Mouse (Mus musculus) embryonic facial prominence, embryonic 14.5 days (tissue): ENCODE results near the gene Cdsn. TPM values are rescaled to one million over a fixed set of nuclear protein-coding genes. Genes with fewer than 3 reads are reported as not detected.
A peak's percentile ranks its signal among the peaks of the same experiment; 100 is the strongest.

Experiments used
- ATAC-seq: fragments of 200-750 bp; cut with Nextera tagmentation; 2 replicates; pipeline ENCODE4 v1.8.0; 2017; ENCODE audit warnings: low read depth, moderate number of reproducible peaks, moderate TSS enrichment
- DNase-seq: peaks from one replicate; pipeline ENCODE4 v3.0.0-alpha.2; 2015; ENCODE audit warnings: low spot score
- H3K27ac ChIP-seq: fragments of 300-500 bp; sonication (generic); replicated peaks from 2 replicates; pipeline ENCODE4 v1.5.1; 2014; ENCODE audit warnings: low read depth, mild to moderate bottlenecking, low read length, moderate library complexity
- H3K27me3 ChIP-seq: fragments of 300-500 bp; sonication (generic); replicated peaks from 2 replicates; pipeline ENCODE4 v1.6.1; 2014; ENCODE audit warnings: low read length; ENCODE audit not compliant: control insufficient read depth, insufficient read depth
- H3K36me3 ChIP-seq: fragments of 300-500 bp; sonication (generic); 2 replicates; pipeline ENCODE4 v1.6.1; 2014; ENCODE audit warnings: low read length, mixed read lengths; ENCODE audit not compliant: control insufficient read depth, insufficient read depth
- H3K4me1 ChIP-seq: fragments of 300-500 bp; sonication (generic); 2 replicates; pipeline ENCODE4 v1.6.1; 2014; ENCODE audit warnings: antibody characterized with exemption, low read length; ENCODE audit not compliant: control insufficient read depth, insufficient read depth
- H3K4me2 ChIP-seq: fragments of 300-500 bp; sonication (generic); 2 replicates; pipeline ENCODE4 v1.6.1; 2014; ENCODE audit warnings: low read depth, mild to moderate bottlenecking, low read length, moderate library complexity, mixed read lengths
- H3K4me3 ChIP-seq: fragments of 300-500 bp; sonication (generic); 2 replicates; pipeline ENCODE4 v1.5.1; 2014; ENCODE audit warnings: low read depth, mild to moderate bottlenecking, low read length
- H3K9ac ChIP-seq: fragments of 300-500 bp; sonication (generic); 2 replicates; pipeline ENCODE4 v1.6.1; 2014; ENCODE audit warnings: low read depth, mild to moderate bottlenecking, low read length, moderate library complexity, mixed read lengths
- H3K9me3 ChIP-seq: fragments of 300-500 bp; sonication (generic); 2 replicates; pipeline ENCODE4 v1.6.1; 2016; ENCODE audit warnings: low read length; ENCODE audit not compliant: control insufficient read depth
- WGBS: fragments of 180-500 bp; shearing (Covaris S2); extraction: QIAGEN DNeasy Blood & Tissue Kit; methylation state at CpG from one replicate; pipeline ENCODE4 v1.1.7; 2014; 5-methylcytosine and 5-hydroxymethylcytosine counted together
- polyA plus RNA-seq: library from polyadenylated mRNA; unstranded; fragments of >200 nt; fragmentation: Nextera tagmentation; extraction: Ambion mirVana; gene quantifications from 2 replicates; pipeline ENCODE4 v1.2.1, GENCODE M21; 2014

Gene Cdsn
- polyA plus RNA-seq, 1 experiment from 2014 or later, result 1.3 TPM

- DNase-seq, result no peak
- no peak overlapping the region for H3K9ac ChIP-seq
- no peak for ATAC-seq
- H3K4me2 ChIP-seq, result no peak overlapping the region
- H3K27ac ChIP-seq, result no peak overlapping the region
- no peaks in the 10 kb centered on the region for H3K36me3 ChIP-seq
- H3K4me1 ChIP-seq, result 0 out of 2 replicates have a peak, but pooled peaks cover 9% of the 10 kb centered on the region
- H3K9me3 ChIP-seq, result no peaks in the 10 kb centered on the region
- H3K27me3 ChIP-seq, result peaks cover 22% of the 10 kb centered on the region
- no peak overlapping the region for H3K4me3 ChIP-seq
- 76% methylated on average over 14 of the region's 14 CpGs for WGBS
Measured at GRCm38 (mm10) chr17:35570836-35571235, 18.9 kb downstream of the Cdsn start.

- Histone ChIP-seq H3K9ac (no peak overlapping the region), H3K27me3 (peaks cover 23% of the 10 kb centered on the region), H3K9me3 (no peaks in the 10 kb centered on the region), H3K36me3 (no peaks in the 10 kb centered on the region), H3K4me2 (no peak overlapping the region), H3K4me3 (no peak overlapping the region), H3K4me1 (0 out of 2 replicates have a peak, but pooled peaks cover 9% of the 10 kb centered on the region), H3K27ac (no peak overlapping the region)
- no peak for ATAC-seq
- 98% methylated on average over 7 of the region's 7 CpGs for WGBS
- DNase-seq, result no peak
Measured at GRCm38 (mm10) chr17:35571477-35571876, 19.5 kb downstream of the Cdsn start.

GRCm38 (mm10) chr17:35578211-35578610, 26.3 kb downstream of the Cdsn start:
- no peak overlapping the region for H3K9ac ChIP-seq
- no peaks in the 10 kb centered on the region for H3K9me3 ChIP-seq
- peak; percentile 82 for DNase-seq
- no peak overlapping the region for H3K4me2 ChIP-seq
- H3K27me3 ChIP-seq, result peaks cover 4% of the 10 kb centered on the region; the same call in 1 of the 2 replicates
- H3K27ac ChIP-seq, result no peak overlapping the region
- 17% methylated on average over 6 of the region's 6 CpGs for WGBS
- ATAC-seq, result no peak
- H3K4me3 ChIP-seq, result no peak overlapping the region
- H3K36me3 ChIP-seq, result no peaks in the 10 kb centered on the region
- H3K4me1 ChIP-seq, result no peaks in the 10 kb centered on the region

GRCm38 (mm10) chr17:35582900-35583299, 31.0 kb downstream of the Cdsn start:
- H3K36me3 ChIP-seq, result no peaks in the 10 kb centered on the region
- 83% methylated on average over 1 of the region's 1 CpGs for WGBS
- H3K4me3 ChIP-seq, result no peak overlapping the region
- H3K4me2 ChIP-seq, result no peak overlapping the region
- DNase-seq (no peak), ATAC-seq (0 out of 2 replicates have a peak, but pooled peaks have one; percentile 33)
- H3K4me1 ChIP-seq, result no peaks in the 10 kb centered on the region
- no peaks in the 10 kb centered on the region for H3K9me3 ChIP-seq
- H3K27ac ChIP-seq, result no peak overlapping the region
- H3K9ac ChIP-seq, result no peak overlapping the region
- H3K27me3 ChIP-seq, result no peaks in the 10 kb centered on the region

GRCm38 (mm10) chr17:35584330-35584937, 32.5 kb downstream of the Cdsn start:
- H3K27me3 ChIP-seq, result no peaks in the 10 kb centered on the region
- ATAC-seq, result peak; percentile 64; the same call in 1 of the 2 replicates
- peak overlapping the region; percentile 29 for H3K4me2 ChIP-seq
- 15% methylated on average over 16 of the region's 16 CpGs for WGBS
- H3K27ac ChIP-seq, result no peak overlapping the region
- DNase-seq, result peak; percentile 90
- no peaks in the 10 kb centered on the region for H3K4me1 ChIP-seq
- no peak overlapping the region for H3K4me3 ChIP-seq
- no peaks in the 10 kb centered on the region for H3K9me3 ChIP-seq
- H3K36me3 ChIP-seq, result no peaks in the 10 kb centered on the region
- no peak overlapping the region for H3K9ac ChIP-seq

- H3K27me3 ChIP-seq, result no peaks in the 10 kb centered on the region
- H3K4me3 ChIP-seq, result no peak overlapping the region
- H3K4me1 ChIP-seq, result no peaks in the 10 kb centered on the region
- WGBS, result 67% methylated on average over 1 of the region's 1 CpGs
- no peak for DNase-seq
- H3K27ac ChIP-seq, result no peak overlapping the region
- H3K9ac ChIP-seq, result no peak overlapping the region
- H3K9me3 ChIP-seq, result no peaks in the 10 kb centered on the region
- no peak for ATAC-seq
- H3K36me3 ChIP-seq, result no peaks in the 10 kb centered on the region
- no peak overlapping the region for H3K4me2 ChIP-seq
Measured at GRCm38 (mm10) chr17:35587291-35587690, 35.4 kb downstream of the Cdsn start.

- H3K27ac ChIP-seq, result no peak overlapping the region
- H3K4me1 ChIP-seq, result no peaks in the 10 kb centered on the region
- no peaks in the 10 kb centered on the region for H3K36me3 ChIP-seq
- H3K9ac ChIP-seq, result no peak overlapping the region
- H3K4me3 ChIP-seq, result no peak overlapping the region
- DNase-seq (peak; percentile 64), ATAC-seq (no peak)
- 15% methylated on average over 4 of the region's 4 CpGs for WGBS
- H3K27me3 ChIP-seq, result no peaks in the 10 kb centered on the region
- no peaks in the 10 kb centered on the region for H3K9me3 ChIP-seq
- H3K4me2 ChIP-seq, result no peak overlapping the region
Measured at GRCm38 (mm10) chr17:35588387-35588786, 36.5 kb downstream of the Cdsn start.

- no peaks in the 10 kb centered on the region for H3K36me3 ChIP-seq
- no peak overlapping the region for H3K4me3 ChIP-seq
- no peaks in the 10 kb centered on the region for H3K4me1 ChIP-seq
- ATAC-seq (peak; percentile 70; the same call in 1 of the 2 replicates), DNase-seq (peak; percentile 81)
- WGBS, result 48% methylated on average over 21 of the region's 21 CpGs
- no peaks in the 10 kb centered on the region for H3K9me3 ChIP-seq
- no peak overlapping the region for H3K27ac ChIP-seq
- H3K9ac ChIP-seq, result no peak overlapping the region
- H3K4me2 ChIP-seq, result peak overlapping the region; percentile 27; the same call in 1 of the 2 replicates
- no peaks in the 10 kb centered on the region for H3K27me3 ChIP-seq
Measured at GRCm38 (mm10) chr17:35590410-35591218, 38.7 kb downstream of the Cdsn start.
